ENCODE assay signal across 10 mouse cellular contexts in genomic region chr11:16935577-16936236, GRCm38 (mm10). TPM values are rescaled to one million over a fixed set of nuclear protein-coding genes. Genes with fewer than 3 reads are reported as not detected.
DNase-seq lines count a peak whose midpoint lies in the region; ATAC-seq and TF ChIP-seq lines count a peak whose summit lies in the region.
"Had no signal": no experiment of that assay in that cellular context is flagged by ENCODE, and none has a peak within 500 bp of the region (broad histone marks: within the 10 kb centered on the region; RNA-seq: fewer than 3 reads in every experiment).

No protein-coding gene starts in this region.

- no peaks in the 10 kb centered on the region for H3K27me3 ChIP-seq in myocyte (ENCODE audit: control insufficient read depth, insufficient read depth, insufficient read length)
- H3K27me3 ChIP-seq in lung, postnatal 0 days (replicated peaks; ENCODE audit: insufficient read depth, low read length) = no peaks in the 10 kb centered on the region
- H3K27me3 ChIP-seq: forebrain, embryonic 13.5 days had no signal

- H3K9me3 ChIP-seq in lung, postnatal 0 days (ENCODE audit: low read length) = no peaks in the 10 kb centered on the region
- H3K9me3 ChIP-seq: forebrain, embryonic 13.5 days; hindbrain, embryonic 10.5 days had no signal

- TF ChIP-seq CTCF in lung, postnatal 0 days (IDR thresholded peaks at IDR 0.05) = no peak

- H3K36me3 ChIP-seq in myocyte (ENCODE audit: control insufficient read depth, insufficient read depth) = no peaks in the 10 kb centered on the region
- H3K36me3 ChIP-seq in lung, postnatal 0 days (ENCODE audit: insufficient read depth, low read length) = no peaks in the 10 kb centered on the region
- H3K36me3 ChIP-seq: hindbrain, embryonic 10.5 days had no signal

- H3K4me1 ChIP-seq in lung, postnatal 0 days (ENCODE audit: insufficient read depth, low read depth, low read length) = no peaks in the 10 kb centered on the region
- H3K4me1 ChIP-seq: forebrain, embryonic 13.5 days; hindbrain, embryonic 10.5 days had no signal

- H3ac ChIP-seq in myocyte (ENCODE audit: control insufficient read depth, insufficient read length) = no peak overlapping the region

- ATAC-seq in lung, postnatal 0 days = no peak
- ATAC-seq: forebrain, embryonic 13.5 days had no signal

- DNase-seq in heart, adult 8-10 months (ENCODE audit: low spot score) = peak; percentile 25
- DNase-seq in heart, postnatal 14 days = no peak
- peak; percentile 29 for DNase-seq in lung, postnatal 10 days
- no peak for DNase-seq in lung, postnatal 25 days (ENCODE audit: low spot score)
- DNase-seq in fat pad, adult 2 months (ENCODE audit: extremely low read depth, low read depth, low spot score) = peak; percentile 74
- DNase-seq in lung, postnatal 0 days (ENCODE audit: low spot score) = no peak

- H3K79me2 ChIP-seq in myocyte (ENCODE audit: control insufficient read depth, insufficient read depth) = no peaks in the 10 kb centered on the region

- TF ChIP-seq POLR2A in myocyte (IDR thresholded peaks at IDR 0.05; ENCODE audit: insufficient read length, low read depth) = no peak

- H3K4me3 ChIP-seq in myocyte = no peak overlapping the region
- H3K4me3 ChIP-seq in lung, postnatal 0 days (ENCODE audit: low read depth, low read length) = no peak overlapping the region
- H3K4me3 ChIP-seq: forebrain, embryonic 13.5 days; hindbrain, embryonic 10.5 days had no signal

- peak overlapping the region; percentile 56 for H3K4me2 ChIP-seq in myocyte (ENCODE audit: low read depth)
- no peak overlapping the region for H3K4me2 ChIP-seq in lung, postnatal 0 days (replicated peaks; ENCODE audit: low read depth, low read length)
- H3K4me2 ChIP-seq: forebrain, embryonic 13.5 days had no signal

- H3K9ac ChIP-seq in lung, postnatal 0 days (replicated peaks; ENCODE audit: low read depth) = no peak overlapping the region
- H3K9ac ChIP-seq: forebrain, embryonic 13.5 days had no signal

- TF ChIP-seq EP300 in lung, postnatal 0 days (IDR thresholded peaks at IDR 0.05) = no peak

- H3K27ac ChIP-seq in lung, postnatal 0 days (ENCODE audit: low read length) = no peak overlapping the region
- H3K27ac ChIP-seq: forebrain, embryonic 13.5 days; hindbrain, embryonic 10.5 days; kidney, postnatal 0 days had no signal

- 73% methylated on average over 6 of the region's 6 CpGs for WGBS in lung, postnatal 0 days

- intact Hi-C loops in heart, postnatal 14 days (cut with DNase I) = no loop called here

TF ChIP-seq in myocyte, 11 proteins besides CTCF, POLR2A, EP300 and RAD21:
- TF ChIP-seq POLR2AphosphoS2 (IDR thresholded peaks at IDR 0.05; ENCODE audit: insufficient read length, low read depth) (no peak), TCF3 (IDR thresholded peaks at IDR 0.05; ENCODE audit: insufficient read length, low read depth) (no peak), CEBPB (IDR thresholded peaks at IDR 0.05; ENCODE audit: insufficient read depth, poor library complexity, severe bottlenecking) (no peak), REST (IDR thresholded peaks at IDR 0.05; ENCODE audit: insufficient read depth, insufficient read length) (no peak), MYOD1 (IDR thresholded peaks at IDR 0.05; ENCODE audit: control insufficient read depth in 1 of 3, insufficient read length in 2 of 3, low read depth in 2 of 3) (no peak), MAX (IDR thresholded peaks at IDR 0.05; ENCODE audit: low read depth) (no peak), USF1 (IDR thresholded peaks at IDR 0.05; ENCODE audit: low read depth) (no peak), E2F4 (IDR thresholded peaks at IDR 0.05; ENCODE audit: insufficient read depth) (no peak), MYOG (IDR thresholded peaks at IDR 0.05; ENCODE audit: control insufficient read depth in 1 of 3, insufficient read depth in 1 of 3, insufficient read length in 2 of 3, low read depth in 2 of 3) (no peak), TCF12 (IDR thresholded peaks at IDR 0.05; ENCODE audit: insufficient read depth, poor library complexity, severe bottlenecking) (no peak), SRF (IDR thresholded peaks at IDR 0.05; ENCODE audit: control insufficient read depth, insufficient read length, low read depth) (no peak)

RNA-seq across cellular contexts. Expression of gene Fbxo48, which starts 15.5 kb away (rescaled TPM):
- under 1 TPM; 0.11 to 0.28 (median 0.19) TPM for total RNA-seq in heart, adult 8-10 months (2022)
- under 1 TPM; 0.50 to 0.61 TPM for total RNA-seq in heart, postnatal 14 days (2021)
- 0.60 TPM for polyA plus RNA-seq in myocyte (2012; fragmentation: generic; extraction: Trizol)
- polyA plus RNA-seq in lung, postnatal 0 days (2015; fragmentation: Nextera tagmentation; extraction: Ambion mirVana) = 0.11 and 0.20 TPM in 2 replicates

Comparison
In these comparisons a context has a peak if more than half of its experiments do, and no peak if none do; other contexts are left out.
1. DNase-seq: peak in heart, adult 8-10 months (single experiment), lung, postnatal 10 days (single experiment) and fat pad, adult 2 months (single experiment); none in heart, postnatal 14 days (0 of 2), lung, postnatal 25 days (single experiment) and lung, postnatal 0 days (single experiment).